30 mouse cellular contexts compared by ENCODE assay signal in the genomic region with DNA sequence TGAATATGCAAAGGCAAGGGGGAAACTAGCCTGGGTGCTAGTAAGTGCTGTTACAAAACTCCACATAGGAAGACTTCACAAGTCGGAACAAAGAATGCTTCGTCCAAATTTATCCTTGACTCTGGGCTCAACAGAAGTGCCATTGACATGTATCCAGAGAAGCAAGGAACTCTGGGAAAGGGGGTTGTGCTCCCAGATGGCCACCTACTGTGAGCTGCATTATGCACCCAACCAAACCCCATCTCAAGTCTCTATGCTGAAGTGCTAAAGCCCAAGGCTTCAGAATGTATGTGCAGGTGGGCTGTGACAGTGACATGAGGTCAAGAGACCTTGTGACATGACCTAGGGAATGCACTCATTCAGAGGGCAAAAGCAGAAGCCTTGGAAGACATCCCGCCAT.
"Had no signal": no experiment of that assay in that cellular context is flagged by ENCODE, and none has a peak within 500 bp of the region (broad histone marks: within the 10 kb centered on the region; RNA-seq: fewer than 3 reads in every experiment).

No protein-coding gene starts in this region.

- H3K9ac ChIP-seq: heart, embryonic 13.5 days; heart, embryonic 15.5 days; hindbrain, embryonic 12.5 days; hindbrain, embryonic 15.5 days; kidney, embryonic 15.5 days; limb, embryonic 12.5 days; liver, embryonic 13.5 days; liver, embryonic 15.5 days; liver, postnatal 0 days had no signal

- H3K9me3 ChIP-seq: heart, embryonic 13.5 days; heart, embryonic 15.5 days; hindbrain, embryonic 10.5 days; hindbrain, embryonic 12.5 days; hindbrain, embryonic 15.5 days; kidney, embryonic 15.5 days; limb, embryonic 10.5 days; limb, embryonic 12.5 days; liver, embryonic 13.5 days; liver, embryonic 15.5 days had no signal

- H3K4me2 ChIP-seq: heart, embryonic 11.5 days; heart, embryonic 13.5 days; heart, embryonic 15.5 days; hindbrain, embryonic 12.5 days; hindbrain, embryonic 15.5 days; kidney, embryonic 15.5 days; limb, embryonic 12.5 days; liver, embryonic 11.5 days; liver, embryonic 13.5 days; liver, embryonic 15.5 days had no signal

- H3K27ac ChIP-seq: gastrocnemius, adult 2 months; heart, adult 2 months; heart, embryonic 13.5 days; heart, embryonic 15.5 days; hindbrain, embryonic 10.5 days; hindbrain, embryonic 12.5 days; hindbrain, embryonic 15.5 days; hindbrain, postnatal 0 days; kidney, embryonic 15.5 days; kidney, postnatal 0 days; left cerebral cortex, adult 2 months; limb, embryonic 10.5 days; limb, embryonic 12.5 days; liver, embryonic 13.5 days; liver, embryonic 15.5 days had no signal

- ATAC-seq: hindbrain, postnatal 0 days; intestine, embryonic 16.5 days; liver, postnatal 0 days had no signal

- H3K27me3 ChIP-seq: heart, embryonic 13.5 days; heart, embryonic 15.5 days; hindbrain, embryonic 12.5 days; hindbrain, embryonic 15.5 days; kidney, embryonic 15.5 days; limb, embryonic 12.5 days; liver, embryonic 13.5 days; liver, embryonic 15.5 days had no signal

- H3K4me3 ChIP-seq: gastrocnemius, adult 2 months; heart, adult 2 months; heart, embryonic 13.5 days; heart, embryonic 15.5 days; hindbrain, embryonic 10.5 days; hindbrain, embryonic 12.5 days; hindbrain, embryonic 15.5 days; kidney, embryonic 15.5 days; left cerebral cortex, adult 2 months; limb, embryonic 10.5 days; limb, embryonic 12.5 days; liver, embryonic 13.5 days; liver, embryonic 15.5 days had no signal

- H3K36me3 ChIP-seq: hindbrain, embryonic 12.5 days; hindbrain, embryonic 15.5 days; liver, embryonic 13.5 days had no signal

- H3K4me1 ChIP-seq: heart, embryonic 15.5 days; hindbrain, embryonic 10.5 days; hindbrain, embryonic 12.5 days; hindbrain, embryonic 15.5 days; kidney, embryonic 15.5 days; limb, embryonic 10.5 days; limb, embryonic 12.5 days; liver, embryonic 13.5 days had no signal

- DNase-seq: gastrocnemius, adult 2 months; gastrocnemius, postnatal 10 days; gastrocnemius, postnatal 25 days; heart, adult 2 months; heart, postnatal 14 days; heart, postnatal 36 days; kidney, adult 11 months; kidney, adult 2 months; kidney, adult 9 months; kidney, postnatal 14 days; kidney, postnatal 36 days; layer of hippocampus, adult 9-11 months; liver; liver, embryonic 13.5 days; liver, postnatal 0 days had no signal
